Mouse (Mus musculus) CH12.LX (cell line): ENCODE measurements around the gene Dmwd. TPM values are rescaled to one million over a fixed set of nuclear protein-coding genes. Genes with fewer than 3 reads are reported as not detected.
A peak's percentile ranks its signal among the peaks of the same experiment; 100 is the strongest.

ENCODE experiments used
- DNase-seq: peaks from one replicate; pipeline ENCODE4 v3.0.0-alpha.2; 2013; ENCODE audit errors: extremely low read depth
- H3K27ac ChIP-seq: 2 replicates; pipeline ENCODE4 v1.5.1; 2012; ENCODE audit warnings: low read depth, mild to moderate bottlenecking, control low read depth, moderate library complexity; ENCODE audit not compliant: insufficient read depth
- H3K27me3 ChIP-seq: replicated peaks from 2 replicates; pipeline ENCODE3; 2012; ENCODE audit warnings: inconsistent platforms
- H3K36me3 ChIP-seq, 2 experiments: replicated peaks in 1 of 2; 2 replicates each; pipeline versions ENCODE3 to v1.6.1; 2012; ENCODE audit warnings: inconsistent platforms in 1 of 2, low read length in 1 of 2, mild to moderate bottlenecking in 1 of 2, mixed read lengths in 1 of 2, moderate library complexity in 1 of 2; ENCODE audit not compliant: control insufficient read depth in 1 of 2, insufficient read depth in 1 of 2
- H3K4me1 ChIP-seq, 2 experiments: 2 replicates each; pipeline ENCODE4 v1.6.1; 2012; ENCODE audit warnings: inconsistent platforms in 1 of 2, moderate library complexity in 1 of 2; ENCODE audit not compliant: insufficient read depth in 2 of 2, control insufficient read depth in 1 of 2
- H3K4me2 ChIP-seq: 2 replicates; pipeline ENCODE4 v1.6.1; 2012; ENCODE audit warnings: low read depth, mild to moderate bottlenecking, control low read depth; ENCODE audit not compliant: poor library complexity, insufficient read depth, severe bottlenecking
- H3K4me3 ChIP-seq, 3 experiments: fragments of 150-350 bp in 1 of 3; sonication (generic) in 1 of 3; replicated peaks in 1 of 3; 2 replicates each; pipeline versions ENCODE3 to v1.5.1; 2011 to 2012; ENCODE audit warnings: low read depth in 2 of 3, low read length in 2 of 3, mild to moderate bottlenecking in 2 of 3, moderate library complexity in 2 of 3, control low read depth in 1 of 3, improper control_type of control experiment in 1 of 3, inconsistent platforms in 1 of 3, mixed read lengths in 1 of 3; ENCODE audit not compliant: poor library complexity in 1 of 3
- H3K79me2 ChIP-seq: replicated peaks from 2 replicates; pipeline ENCODE4 v1.6.1; 2012; ENCODE audit warnings: mild to moderate bottlenecking, moderate library complexity; ENCODE audit not compliant: control insufficient read depth, poor library complexity, insufficient read depth, severe bottlenecking; ENCODE audit errors: extremely low read depth
- H3K9ac ChIP-seq: 2 replicates; pipeline ENCODE4 v1.6.1; 2012; ENCODE audit warnings: low read depth, mild to moderate bottlenecking, control low read depth, moderate library complexity; ENCODE audit not compliant: insufficient read depth
- H3K9me3 ChIP-seq: replicated peaks from 2 replicates; pipeline ENCODE3; 2012; ENCODE audit warnings: low read length, inconsistent platforms, mixed read lengths
- BHLHE40 ChIP-seq: IDR thresholded peaks from 2 replicates; pipeline ENCODE4 v1.6.1; 2011; ENCODE audit warnings: mild to moderate bottlenecking, low read depth, low read length, improper control_type of control experiment
- CHD1 ChIP-seq: IDR thresholded peaks from 2 replicates; pipeline ENCODE4 v1.6.1; 2012; ENCODE audit warnings: low read depth, low read length, improper control_type of control experiment, inconsistent platforms
- CTCF ChIP-seq, 2 experiments: IDR thresholded peaks in 1 of 2; conservative IDR thresholded peaks in 1 of 2; 2 replicates each; pipeline ENCODE4 v1.5.1; 2011 to 2012; ENCODE audit warnings: low read depth in 2 of 2, low read length in 2 of 2, improper control_type of control experiment in 1 of 2, inconsistent platforms in 1 of 2, mild to moderate bottlenecking in 1 of 2, moderate library complexity in 1 of 2
- E2F4 ChIP-seq: IDR thresholded peaks from 2 replicates; pipeline ENCODE4 v1.6.1; 2011; ENCODE audit warnings: low read depth, low read length, improper control_type of control experiment; ENCODE audit not compliant: insufficient replicate concordance
- GABPA ChIP-seq: IDR thresholded peaks from 2 replicates; pipeline ENCODE4 v1.6.1; 2012; ENCODE audit warnings: low read depth, low read length, improper control_type of control experiment, inconsistent platforms; ENCODE audit not compliant: insufficient replicate concordance
- IRF4 ChIP-seq: IDR thresholded peaks from 2 replicates; pipeline ENCODE4 v1.6.1; 2014; ENCODE audit warnings: low read depth, mild to moderate bottlenecking, inconsistent platforms, low read length, improper control_type of control experiment
- JUN ChIP-seq: IDR thresholded peaks from 2 replicates; pipeline ENCODE4 v1.6.1; 2011; ENCODE audit warnings: low read depth, mild to moderate bottlenecking, low read length, improper control_type of control experiment, moderate library complexity; ENCODE audit not compliant: insufficient read depth
- KAT2A ChIP-seq: IDR thresholded peaks from 2 replicates; pipeline ENCODE4 v1.6.1; 2012; ENCODE audit warnings: low read length, improper control_type of control experiment, inconsistent platforms; ENCODE audit not compliant: insufficient replicate concordance
- MAX ChIP-seq: IDR thresholded peaks from 2 replicates; pipeline ENCODE4 v1.6.1; 2011; ENCODE audit warnings: low read length, improper control_type of control experiment
- MXI1 ChIP-seq: IDR thresholded peaks from 2 replicates; pipeline ENCODE4 v1.6.1; 2011; ENCODE audit warnings: mild to moderate bottlenecking, low read depth, low read length, improper control_type of control experiment
- NRF1 ChIP-seq: IDR thresholded peaks from 2 replicates; pipeline ENCODE4 v1.6.1; 2014; ENCODE audit warnings: low read depth, mild to moderate bottlenecking, inconsistent platforms, low read length, improper control_type of control experiment, moderate library complexity
- POLR2A ChIP-seq: IDR thresholded peaks from 2 replicates; pipeline ENCODE4 v1.6.1; 2011; ENCODE audit warnings: low read depth, mild to moderate bottlenecking, improper control_type of control experiment, low read length
- RCOR1 ChIP-seq: conservative IDR thresholded peaks from 2 replicates; pipeline ENCODE4 v1.6.1; 2012; ENCODE audit warnings: low read depth, mild to moderate bottlenecking, inconsistent platforms, low read length, improper control_type of control experiment
- TCF12 ChIP-seq: IDR thresholded peaks from 2 replicates; pipeline ENCODE4 v1.6.1; 2014; ENCODE audit warnings: low read depth, mild to moderate bottlenecking, inconsistent platforms, low read length, improper control_type of control experiment
- UBTF ChIP-seq: IDR thresholded peaks from 2 replicates; pipeline ENCODE4 v1.6.1; 2012; ENCODE audit warnings: low read depth, mild to moderate bottlenecking, inconsistent platforms, low read length, improper control_type of control experiment, moderate library complexity
- USF1 ChIP-seq: IDR thresholded peaks from 2 replicates; pipeline ENCODE4 v1.6.1; 2014; ENCODE audit warnings: low read depth, mild to moderate bottlenecking, inconsistent platforms, low read length, improper control_type of control experiment
- ZKSCAN1 ChIP-seq: IDR thresholded peaks from 2 replicates; pipeline ENCODE4 v1.6.1; 2012; ENCODE audit warnings: low read depth, inconsistent platforms, low read length, improper control_type of control experiment, borderline replicate concordance
- dilution Hi-C: fragments of 300-500 bp; cut with MboI; formaldehyde crosslinking; loops from 2 replicates; pipeline ENCODE4 v1.14.3; 2020; ENCODE audit warnings: low sequenced_read_pairs; ENCODE audit not compliant: extremely low pct_unique_long_range_greater_than_20kb, extremely low pct_ligation_motif_present
- in situ Hi-C: fragments of 300-500 bp; cut with MboI; formaldehyde crosslinking; loops from 3 replicates; pipeline ENCODE4 v1.14.3; 2019; ENCODE audit warnings: low sequenced_read_pairs, low pct_ligation_motif_present, low pct_unique_long_range_greater_than_20kb, mixed read lengths
- polyA plus RNA-seq: library from polyadenylated mRNA; unstranded; fragments of >175 nt; gene quantifications from 2 replicates; pipeline ENCODE4 v1.2.1, GENCODE M21; 2012; ENCODE audit warnings: low read depth; ENCODE audit not compliant: insufficient read length
- total RNA-seq, 2 experiments: library from RNA; depleted of rRNA; stranded (reverse); fragments of 300-350 nt in 1 of 2; fragments of >200 nt in 1 of 2; gene quantifications; 2 replicates each; pipeline ENCODE4 v1.2.3; 2012 to 2014

The Dmwd gene
- total and polyA plus RNA-seq, 3 experiments = not detected

DNA sequence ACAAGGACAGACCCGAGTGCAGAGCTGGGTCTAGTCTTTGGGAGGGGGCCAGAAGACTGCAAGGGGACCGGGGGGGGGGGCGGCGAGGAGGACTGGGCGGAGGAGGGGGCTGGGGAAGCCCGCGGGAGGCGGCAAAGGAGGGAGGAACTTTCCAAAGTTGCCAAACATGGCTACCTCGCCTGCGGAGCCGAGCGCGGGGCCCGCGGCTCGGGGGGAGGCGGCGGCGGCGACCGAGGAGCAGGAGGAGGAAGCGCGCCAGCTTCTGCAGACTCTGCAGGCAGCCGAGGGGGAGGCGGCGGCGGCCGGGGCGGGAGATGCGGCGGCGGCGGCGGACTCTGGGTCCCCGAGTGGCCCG, 18.4 kb downstream of the Dmwd start, which contains the start of gene Six5:
Gene Six5, plus strand, starts transcription at position 124 of the 355 bp plus-strand sequence.
- no peaks in the 10 kb centered on the region for H3K36me3 ChIP-seq
- H3K4me2 ChIP-seq = peak within 1 kb of the TSS; percentile 76
- H3K79me2 ChIP-seq = no peaks in the 10 kb centered on the region
- DNase-seq = no peak
- TF ChIP-seq MXI1 = 0 out of 2 replicates have a peak, but pooled peaks have one; percentile 22
- no peak for TF ChIP-seq KAT2A
- TF ChIP-seq BHLHE40 = no peak
- no peak for TF ChIP-seq NRF1
- no peak for TF ChIP-seq ZKSCAN1
- no peak for TF ChIP-seq RCOR1
- peak within 1 kb of the TSS; percentile 65 to 73 (median 72) for H3K4me3 ChIP-seq
- peaks cover 5 to 25% of the 10 kb centered on the region in 2 experiments; a peak in 3 of 4 replicates for H3K4me1 ChIP-seq
- no peaks in the 10 kb centered on the region for H3K9me3 ChIP-seq
- peak within 1 kb of the TSS; percentile 44; the same call in 1 of the 2 replicates for H3K27ac ChIP-seq
- H3K27me3 ChIP-seq = peaks cover 82% of the 10 kb centered on the region
- in situ Hi-C loops = no loop called here
- peak within 1 kb of the TSS; percentile 87 for H3K9ac ChIP-seq
- dilution Hi-C loops = no loop called here

DNA sequence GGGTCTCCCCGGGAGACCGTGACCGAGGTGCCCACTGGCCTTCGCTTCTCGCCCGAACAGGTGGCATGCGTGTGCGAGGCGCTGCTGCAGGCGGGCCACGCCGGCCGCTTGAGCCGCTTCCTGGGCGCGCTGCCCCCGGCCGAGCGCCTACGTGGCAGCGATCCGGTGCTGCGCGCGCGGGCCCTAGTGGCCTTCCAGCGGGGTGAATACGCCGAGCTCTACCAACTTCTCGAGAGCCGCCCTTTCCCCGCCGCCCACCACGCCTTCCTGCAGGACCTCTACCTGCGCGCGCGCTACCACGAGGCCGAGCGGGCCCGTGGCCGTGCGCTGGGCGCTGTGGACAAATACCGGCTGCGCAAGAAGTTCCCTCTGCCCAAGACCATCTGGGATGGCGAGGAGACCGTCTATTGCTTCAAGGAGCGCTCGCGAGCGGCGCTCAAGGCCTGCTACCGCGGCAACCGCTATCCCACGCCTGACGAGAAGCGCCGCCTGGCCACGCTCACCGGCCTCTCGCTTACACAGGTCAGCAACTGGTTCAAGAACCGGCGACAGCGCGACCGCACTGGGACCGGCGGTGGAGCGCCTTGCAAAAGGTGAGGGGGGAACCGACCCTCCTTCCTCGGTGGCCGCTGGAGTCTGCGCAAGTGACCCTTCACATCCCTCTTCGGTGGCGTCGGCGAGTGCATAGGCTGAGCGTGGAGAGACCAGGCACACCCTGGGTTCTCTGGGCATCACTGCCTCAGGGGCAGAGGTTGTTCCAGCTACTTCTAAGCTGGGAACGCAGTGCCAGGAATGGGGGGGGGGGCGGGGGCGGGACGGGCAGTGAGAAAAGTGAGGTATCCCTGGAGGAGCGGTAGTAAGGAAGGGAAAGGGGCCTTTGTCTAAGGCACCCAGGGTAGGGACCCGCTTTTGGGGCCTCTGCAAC, 19.1 kb downstream of the Dmwd start:
- dilution Hi-C loops (no loop called here), in situ Hi-C loops (no loop called here)
- Histone ChIP-seq H3K4me3 (peak overlapping the region; percentile 65 to 73 (median 72)), H3K27me3 (peaks cover 82% of the 10 kb centered on the region), H3K9me3 (no peaks in the 10 kb centered on the region), H3K4me1 (peaks cover 5 to 25% of the 10 kb centered on the region in 2 experiments; a peak in 3 of 4 replicates), H3K9ac (peak overlapping the region; percentile 87), H3K4me2 (peak overlapping the region; percentile 67), H3K36me3 (no peaks in the 10 kb centered on the region), H3K79me2 (no peaks in the 10 kb centered on the region), H3K27ac (peak overlapping the region; percentile 44; the same call in 1 of the 2 replicates)
- TF ChIP-seq CHD1 (no peak), USF1 (no peak), IRF4 (no peak), E2F4 (no peak), UBTF (peak; percentile 78), MAX (0 out of 2 replicates have a peak, but pooled peaks have one; percentile 18), NRF1 (peak; percentile 62), JUN (no peak), CTCF (conservative IDR thresholded peaks at IDR 0.05 in 1 of 2, IDR thresholded peaks at IDR 0.05 in 1 of 2; ENCODE audit: low read depth in 2 of 2, low read length in 2 of 2) (no peak), TCF12 (no peak), MXI1 (0 out of 2 replicates have a peak, but pooled peaks have one; percentile 31), GABPA (no peak), POLR2A (peak; percentile 25; the same call in 1 of the 2 replicates)
- DNase-seq = no peak
